Mouse (Mus musculus): ENCODE data around the gene Ssbp3.

GRCm38 (mm10) chr4:107005166-107005565 lies 94.7 kb downstream of the Ssbp3 start:
- no peak for TF ChIP-seq GATA1 (IDR thresholded peaks at IDR 0.05; ENCODE audit: low read length)
- TF ChIP-seq TAL1 (IDR thresholded peaks at IDR 0.05; ENCODE audit: low read length), result no peak

Measured in erythroblast, embryonic 14.5 days (primary cell).